Mouse (Mus musculus): ENCODE results near the gene Rhebl1. TPM values are rescaled to one million over a fixed set of nuclear protein-coding genes. Genes with fewer than 3 reads are reported as not detected.

The Rhebl1 gene
- polyA plus RNA-seq, 1 experiment from 2014 or later = 6.1 TPM

GRCm38 (mm10) chr15:98843595-98844223 is 50.6 kb downstream of the Rhebl1 start:
- no peaks in the 10 kb centered on the region for H3K9me3 ChIP-seq (replicated peaks)
- H3K27me3 ChIP-seq (replicated peaks) = no peaks in the 10 kb centered on the region
- no peak overlapping the region for H3K4me3 ChIP-seq
- no peak overlapping the region for H3K27ac ChIP-seq (ENCODE audit: poor library complexity, severe bottlenecking)
- 89% methylated on average over 11 of the region's 11 CpGs for WGBS
- no peaks in the 10 kb centered on the region for H3K4me1 ChIP-seq (replicated peaks)
- no peak for ATAC-seq (ENCODE audit: insufficient number of reproducible peaks, low FRiP score)
- H3K9ac ChIP-seq = no peak overlapping the region
- peaks cover 100% of the 10 kb centered on the region for H3K36me3 ChIP-seq
- no peak overlapping the region for H3K4me2 ChIP-seq

- Histone ChIP-seq H3K27me3 (replicated peaks) (no peaks in the 10 kb centered on the region), H3K9ac (no peak overlapping the region), H3K9me3 (replicated peaks) (no peaks in the 10 kb centered on the region), H3K36me3 (peaks cover 100% of the 10 kb centered on the region), H3K4me2 (no peak overlapping the region), H3K4me1 (replicated peaks) (peaks cover 13% of the 10 kb centered on the region), H3K4me3 (no peak overlapping the region), H3K27ac (ENCODE audit: poor library complexity, severe bottlenecking) (no peak overlapping the region)
- WGBS = 95% methylated on average over 30 of the region's 30 CpGs
- no peak for ATAC-seq (ENCODE audit: insufficient number of reproducible peaks, low FRiP score)
These were observed 54.4 kb downstream of the Rhebl1 start for GRCm38 (mm10) chr15:98839671-98840585.

- WGBS = 96% methylated on average over 14 of the region's 14 CpGs
- no peak overlapping the region for H3K27ac ChIP-seq (ENCODE audit: poor library complexity, severe bottlenecking)
- H3K9me3 ChIP-seq (replicated peaks) = no peaks in the 10 kb centered on the region
- peaks cover 13% of the 10 kb centered on the region for H3K4me1 ChIP-seq (replicated peaks)
- ATAC-seq (ENCODE audit: insufficient number of reproducible peaks, low FRiP score) = no peak
- H3K4me2 ChIP-seq = no peak overlapping the region
- no peaks in the 10 kb centered on the region for H3K27me3 ChIP-seq (replicated peaks)
- H3K4me3 ChIP-seq = no peak overlapping the region
- no peak overlapping the region for H3K9ac ChIP-seq
- peaks cover 100% of the 10 kb centered on the region for H3K36me3 ChIP-seq
These were observed 55.2 kb downstream of the Rhebl1 start for GRCm38 (mm10) chr15:98839161-98839560.

- H3K27ac ChIP-seq (ENCODE audit: poor library complexity, severe bottlenecking) = no peak overlapping the region
- H3K36me3 ChIP-seq = peaks cover 97% of the 10 kb centered on the region
- no peaks in the 10 kb centered on the region for H3K9me3 ChIP-seq (replicated peaks)
- no peak overlapping the region for H3K9ac ChIP-seq
- no peak overlapping the region for H3K4me3 ChIP-seq
- WGBS = 69% methylated on average over 4 of the region's 4 CpGs
- no peaks in the 10 kb centered on the region for H3K27me3 ChIP-seq (replicated peaks)
- H3K4me2 ChIP-seq = no peak overlapping the region
- ATAC-seq (ENCODE audit: insufficient number of reproducible peaks, low FRiP score) = no peak
- peaks cover 20% of the 10 kb centered on the region for H3K4me1 ChIP-seq (replicated peaks)
These were observed 56.6 kb downstream of the Rhebl1 start for GRCm38 (mm10) chr15:98837743-98838103.

GRCm38 (mm10) chr15:98837006-98837742 is 57.2 kb downstream of the Rhebl1 start:
- Histone ChIP-seq H3K4me2 (no peak overlapping the region), H3K9ac (no peak overlapping the region), H3K36me3 (peaks cover 91% of the 10 kb centered on the region), H3K9me3 (replicated peaks) (no peaks in the 10 kb centered on the region), H3K4me1 (replicated peaks) (peaks cover 22% of the 10 kb centered on the region), H3K27ac (ENCODE audit: poor library complexity, severe bottlenecking) (no peak overlapping the region), H3K27me3 (replicated peaks) (no peaks in the 10 kb centered on the region), H3K4me3 (no peak overlapping the region)
- WGBS = 85% methylated on average over 21 of the region's 21 CpGs
- ATAC-seq (ENCODE audit: insufficient number of reproducible peaks, low FRiP score) = no peak

- no peak overlapping the region for H3K4me3 ChIP-seq
- no peaks in the 10 kb centered on the region for H3K9me3 ChIP-seq (replicated peaks)
- 75% methylated on average over 14 of the region's 14 CpGs for WGBS
- H3K4me1 ChIP-seq (replicated peaks) = peaks cover 22% of the 10 kb centered on the region
- H3K9ac ChIP-seq = no peak overlapping the region
- H3K27me3 ChIP-seq (replicated peaks) = no peaks in the 10 kb centered on the region
- peaks cover 73% of the 10 kb centered on the region for H3K36me3 ChIP-seq
- no peak for ATAC-seq (ENCODE audit: insufficient number of reproducible peaks, low FRiP score)
- H3K27ac ChIP-seq (ENCODE audit: poor library complexity, severe bottlenecking) = peak overlapping the region; percentile 45; the same call in 1 of the 2 replicates
- no peak overlapping the region for H3K4me2 ChIP-seq
These were observed 59.0 kb downstream of the Rhebl1 start for GRCm38 (mm10) chr15:98835291-98835690.

GRCm38 (mm10) chr15:98834059-98834458 is 60.3 kb downstream of the Rhebl1 start:
- Histone ChIP-seq H3K4me2 (no peak overlapping the region), H3K4me3 (no peak overlapping the region), H3K27ac (ENCODE audit: poor library complexity, severe bottlenecking) (no peak overlapping the region), H3K4me1 (replicated peaks) (peaks cover 33% of the 10 kb centered on the region), H3K36me3 (peaks cover 63% of the 10 kb centered on the region), H3K9me3 (replicated peaks) (no peaks in the 10 kb centered on the region), H3K27me3 (replicated peaks) (no peaks in the 10 kb centered on the region), H3K9ac (no peak overlapping the region)
- no peak for ATAC-seq (ENCODE audit: insufficient number of reproducible peaks, low FRiP score)
- WGBS = 84% methylated on average over 13 of the region's 13 CpGs

GRCm38 (mm10) chr15:98833281-98833680 is 61.1 kb downstream of the Rhebl1 start:
- WGBS = 85% methylated on average over 11 of the region's 11 CpGs
- H3K4me1 ChIP-seq (replicated peaks) = peaks cover 37% of the 10 kb centered on the region

GRCm38 (mm10) chr15:98832161-98833058 is 61.9 kb downstream of the Rhebl1 start:
- Histone ChIP-seq H3K27ac (ENCODE audit: poor library complexity, severe bottlenecking) (peak overlapping the region; percentile 97), H3K4me3 (no peak overlapping the region), H3K4me2 (0 out of 2 replicates have a peak overlapping the region, but pooled peaks have one; percentile 71), H3K9me3 (replicated peaks) (no peaks in the 10 kb centered on the region), H3K36me3 (peaks cover 51% of the 10 kb centered on the region), H3K9ac (no peak overlapping the region), H3K4me1 (replicated peaks) (peaks cover 45% of the 10 kb centered on the region), H3K27me3 (replicated peaks) (no peaks in the 10 kb centered on the region)
- 46% methylated on average over 12 of the region's 12 CpGs for WGBS
- no peak for ATAC-seq (ENCODE audit: insufficient number of reproducible peaks, low FRiP score)

More at GRCm38 (mm10) chr15:98833281-98833680, 61.1 kb downstream of the Rhebl1 start:
- H3K27ac ChIP-seq (ENCODE audit: poor library complexity, severe bottlenecking) = no peak overlapping the region
- H3K27me3 ChIP-seq (replicated peaks) = no peaks in the 10 kb centered on the region
- peak overlapping the region; percentile 10; the same call in 1 of the 2 replicates for H3K9ac ChIP-seq
- H3K9me3 ChIP-seq (replicated peaks) = no peaks in the 10 kb centered on the region
- ATAC-seq (ENCODE audit: insufficient number of reproducible peaks, low FRiP score) = no peak
- H3K4me3 ChIP-seq = no peak overlapping the region
- H3K4me2 ChIP-seq = no peak overlapping the region
- peaks cover 58% of the 10 kb centered on the region for H3K36me3 ChIP-seq

- H3K9ac ChIP-seq = peak overlapping the region; percentile 92; the same call in 1 of the 2 replicates
These were observed 62.7 kb downstream of the Rhebl1 start for GRCm38 (mm10) chr15:98831684-98832035.

More at GRCm38 (mm10) chr15:98831684-98832035, 62.7 kb downstream of the Rhebl1 start:
- ATAC-seq (ENCODE audit: insufficient number of reproducible peaks, low FRiP score) = no peak
- H3K27me3 ChIP-seq (replicated peaks) = no peaks in the 10 kb centered on the region
- H3K27ac ChIP-seq (ENCODE audit: poor library complexity, severe bottlenecking) = peak overlapping the region; percentile 97
- peaks cover 52% of the 10 kb centered on the region for H3K4me1 ChIP-seq (replicated peaks)
- 15% methylated on average over 9 of the region's 9 CpGs for WGBS
- no peaks in the 10 kb centered on the region for H3K9me3 ChIP-seq (replicated peaks)
- peaks cover 44% of the 10 kb centered on the region for H3K36me3 ChIP-seq
- peak overlapping the region; percentile 81 for H3K4me3 ChIP-seq
- H3K4me2 ChIP-seq = peak overlapping the region; percentile 71

Data from heart, embryonic 12.5 days (tissue).